Mouse (Mus musculus): ENCODE measurements around the gene Rsf1. TPM values are rescaled to one million over a fixed set of nuclear protein-coding genes. Genes with fewer than 3 reads are reported as not detected.

Rsf1 gene
- polyA plus RNA-seq, 1 experiment = 3.3 TPM

DNA sequence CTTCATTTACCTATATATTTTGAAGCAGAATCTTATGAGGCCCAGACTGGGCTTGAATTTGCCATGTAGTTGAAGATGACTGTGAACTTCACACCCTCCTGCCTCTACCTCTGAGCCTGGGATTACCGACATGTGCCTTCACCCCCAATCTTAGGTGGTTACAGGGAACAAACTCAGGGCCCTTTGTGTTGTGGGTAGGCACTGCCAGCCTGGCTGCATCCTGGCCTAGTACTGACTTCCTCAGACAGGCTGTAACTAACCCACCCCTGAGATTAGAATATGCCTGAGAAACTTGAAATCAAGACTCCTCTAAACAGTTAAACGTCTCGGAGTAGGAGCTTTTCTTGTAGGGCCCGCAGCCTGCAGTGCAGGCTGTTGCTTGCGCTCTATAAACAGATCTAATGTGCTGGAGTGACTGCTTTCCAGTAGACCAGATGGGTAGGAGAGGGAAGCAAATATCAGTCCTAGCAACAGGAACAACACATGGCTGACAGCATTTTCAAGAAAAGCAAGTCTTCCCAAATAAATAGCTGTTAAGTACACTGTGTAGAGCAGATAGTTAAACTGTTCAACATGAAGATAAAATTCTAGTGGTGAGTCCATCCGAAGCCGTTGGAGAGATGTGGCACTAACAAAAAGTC is 142.7 kb downstream of the Rsf1 start:
- 92% methylated on average over 7 of the region's 7 CpGs for WGBS

DNA sequence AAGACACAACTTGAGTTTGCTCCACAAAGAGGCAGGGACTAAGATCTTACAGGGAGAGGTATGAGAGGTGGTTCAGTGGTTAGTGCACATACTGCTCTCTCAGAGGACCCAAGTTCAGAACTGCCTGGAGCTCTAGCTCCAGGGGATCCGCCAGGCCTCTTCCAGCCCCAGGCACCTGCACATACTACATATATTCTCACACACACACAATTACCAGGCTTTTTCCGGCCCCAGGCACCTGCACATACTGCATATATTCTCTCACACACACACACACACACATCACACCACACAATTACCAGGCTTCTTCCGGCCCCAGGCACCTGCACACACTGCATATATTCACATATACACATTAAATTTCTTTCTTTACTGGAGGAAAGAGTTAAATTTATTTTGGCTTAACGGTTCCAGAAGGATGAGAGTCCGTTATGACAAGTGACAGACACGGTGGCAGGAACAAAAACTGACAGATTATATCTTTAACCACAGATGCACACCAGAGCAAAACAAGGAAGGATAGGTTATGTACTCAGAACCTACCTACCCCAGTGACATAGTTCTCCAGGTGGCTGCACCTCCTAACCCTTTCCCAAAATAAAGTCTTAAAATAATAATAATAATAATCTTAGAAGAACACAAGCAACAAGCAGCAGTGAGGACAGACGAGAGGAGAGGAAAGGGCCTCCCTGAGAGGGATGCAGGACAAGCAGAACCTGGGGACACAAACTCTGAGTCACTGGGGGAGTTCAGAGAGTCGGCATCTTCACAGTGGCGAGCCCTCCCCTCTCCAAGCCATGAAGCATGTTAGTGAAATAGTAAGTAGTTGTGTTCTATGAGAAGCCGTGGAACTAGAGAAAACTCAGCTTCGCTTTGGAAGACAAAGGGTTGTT is 144.2 kb downstream of the Rsf1 start:
- no peak for DNase-seq
- no peaks in the 10 kb centered on the region for H3K4me1 ChIP-seq (ENCODE audit: control insufficient read depth, insufficient read depth, low read length)
- H3K36me3 ChIP-seq (ENCODE audit: control insufficient read depth, insufficient read depth, low read length) = no peaks in the 10 kb centered on the region; the same call in 1 of the 2 replicates
- 85% methylated on average over 11 of the region's 11 CpGs for WGBS
- TF ChIP-seq CTCF (conservative IDR thresholded peaks at IDR 0.05; ENCODE audit: insufficient read depth, insufficient read length, low read depth, low read length) (no peak), POLR2A (IDR thresholded peaks at IDR 0.05; ENCODE audit: low read depth, low read length) (no peak)
- H3K4me3 ChIP-seq (ENCODE audit: insufficient read depth, low read depth, low read length) = no peak overlapping the region
- H3K27ac ChIP-seq (ENCODE audit: insufficient read depth, low read depth, low read length) = no peak overlapping the region
- no peaks in the 10 kb centered on the region for H3K27me3 ChIP-seq (replicated peaks; ENCODE audit: control insufficient read depth, insufficient read depth, low read length)

More for the DNA sequence above, 142.7 kb downstream of the Rsf1 start:
- DNase-seq = no peak
- Histone ChIP-seq H3K27ac (ENCODE audit: insufficient read depth, low read depth, low read length) (no peak overlapping the region), H3K4me3 (ENCODE audit: insufficient read depth, low read depth, low read length) (no peak overlapping the region), H3K4me1 (ENCODE audit: control insufficient read depth, insufficient read depth, low read length) (no peaks in the 10 kb centered on the region), H3K27me3 (replicated peaks; ENCODE audit: control insufficient read depth, insufficient read depth, low read length) (no peaks in the 10 kb centered on the region), H3K36me3 (ENCODE audit: control insufficient read depth, insufficient read depth, low read length) (no peaks in the 10 kb centered on the region; the same call in 1 of the 2 replicates)
- TF ChIP-seq CTCF (conservative IDR thresholded peaks at IDR 0.05; ENCODE audit: insufficient read depth, insufficient read length, low read depth, low read length) (no peak), POLR2A (IDR thresholded peaks at IDR 0.05; ENCODE audit: low read depth, low read length) (no peak)

GRCm38 (mm10) chr7:97725401-97725800 is 145.7 kb downstream of the Rsf1 start:
- DNase-seq = no peak
- TF ChIP-seq CTCF (conservative IDR thresholded peaks at IDR 0.05; ENCODE audit: insufficient read depth, insufficient read length, low read depth, low read length) (no peak), POLR2A (IDR thresholded peaks at IDR 0.05; ENCODE audit: low read depth, low read length) (no peak)
- H3K36me3 ChIP-seq (ENCODE audit: control insufficient read depth, insufficient read depth, low read length) = no peaks in the 10 kb centered on the region; the same call in 1 of the 2 replicates
- no peak overlapping the region for H3K27ac ChIP-seq (ENCODE audit: insufficient read depth, low read depth, low read length)
- no peaks in the 10 kb centered on the region for H3K4me1 ChIP-seq (ENCODE audit: control insufficient read depth, insufficient read depth, low read length)
- H3K4me3 ChIP-seq (ENCODE audit: insufficient read depth, low read depth, low read length) = no peak overlapping the region
- WGBS = 98% methylated on average over 6 of the region's 6 CpGs
- H3K27me3 ChIP-seq (replicated peaks; ENCODE audit: control insufficient read depth, insufficient read depth, low read length) = no peaks in the 10 kb centered on the region

DNA sequence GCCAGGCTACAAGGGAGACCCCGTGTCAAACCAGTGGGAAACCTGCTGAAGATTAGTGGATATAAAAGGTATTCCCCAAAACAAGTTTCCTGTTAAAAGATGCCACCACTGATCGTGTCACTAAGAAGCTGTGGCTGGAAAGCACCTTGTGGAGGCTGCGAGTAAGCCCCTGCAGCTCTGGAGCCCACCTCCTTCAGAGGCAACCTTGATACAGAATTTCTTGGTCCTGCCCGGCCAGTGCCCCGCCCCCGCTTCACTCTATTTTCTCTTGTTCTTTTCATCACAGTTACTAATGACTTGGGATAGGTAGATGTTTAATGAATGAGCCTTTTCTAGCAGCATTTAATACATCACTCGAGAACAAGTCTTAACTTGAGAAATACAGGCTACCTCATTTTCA is 146.4 kb downstream of the Rsf1 start:
- no peak for TF ChIP-seq CTCF (conservative IDR thresholded peaks at IDR 0.05; ENCODE audit: insufficient read depth, insufficient read length, low read depth, low read length)
- TF ChIP-seq POLR2A (IDR thresholded peaks at IDR 0.05; ENCODE audit: low read depth, low read length) = no peak
- Histone ChIP-seq H3K4me3 (ENCODE audit: insufficient read depth, low read depth, low read length) (no peak overlapping the region), H3K27me3 (replicated peaks; ENCODE audit: control insufficient read depth, insufficient read depth, low read length) (no peaks in the 10 kb centered on the region), H3K27ac (ENCODE audit: insufficient read depth, low read depth, low read length) (no peak overlapping the region), H3K4me1 (ENCODE audit: control insufficient read depth, insufficient read depth, low read length) (peaks cover 3% of the 10 kb centered on the region; the same call in 1 of the 2 replicates), H3K36me3 (ENCODE audit: control insufficient read depth, insufficient read depth, low read length) (no peaks in the 10 kb centered on the region; the same call in 1 of the 2 replicates)
- 82% methylated on average over 7 of the region's 7 CpGs for WGBS
- DNase-seq = no peak

DNA sequence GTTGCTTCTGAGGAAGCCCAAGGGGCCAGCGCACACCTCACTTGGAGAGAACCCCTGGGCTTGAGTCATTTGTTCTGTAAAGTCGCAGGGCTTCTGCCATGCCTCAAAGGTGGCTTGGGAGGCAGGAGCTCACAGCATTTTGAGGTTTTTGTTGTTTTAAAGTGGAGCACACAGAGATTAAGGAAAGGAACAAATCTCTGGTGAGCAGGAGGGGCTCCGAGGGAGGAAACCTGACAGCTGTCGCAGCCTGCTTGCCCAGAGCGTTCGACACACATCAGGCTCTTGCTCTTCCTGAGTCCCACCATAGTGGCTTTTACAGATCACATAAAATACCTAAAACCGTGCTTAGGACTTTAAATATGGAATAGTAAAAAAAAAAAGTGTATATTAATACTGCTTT is 147.1 kb downstream of the Rsf1 start:
- H3K4me3 ChIP-seq (ENCODE audit: insufficient read depth, low read depth, low read length) = no peak overlapping the region
- no peak for DNase-seq
- WGBS = 76% methylated on average over 7 of the region's 7 CpGs
- no peak overlapping the region for H3K27ac ChIP-seq (ENCODE audit: insufficient read depth, low read depth, low read length)
- no peaks in the 10 kb centered on the region; the same call in 1 of the 2 replicates for H3K36me3 ChIP-seq (ENCODE audit: control insufficient read depth, insufficient read depth, low read length)
- TF ChIP-seq POLR2A (IDR thresholded peaks at IDR 0.05; ENCODE audit: low read depth, low read length) (no peak), CTCF (conservative IDR thresholded peaks at IDR 0.05; ENCODE audit: insufficient read depth, insufficient read length, low read depth, low read length) (no peak)
- H3K27me3 ChIP-seq (replicated peaks; ENCODE audit: control insufficient read depth, insufficient read depth, low read length) = no peaks in the 10 kb centered on the region
- H3K4me1 ChIP-seq (ENCODE audit: control insufficient read depth, insufficient read depth, low read length) = peaks cover 3% of the 10 kb centered on the region; the same call in 1 of the 2 replicates

DNA sequence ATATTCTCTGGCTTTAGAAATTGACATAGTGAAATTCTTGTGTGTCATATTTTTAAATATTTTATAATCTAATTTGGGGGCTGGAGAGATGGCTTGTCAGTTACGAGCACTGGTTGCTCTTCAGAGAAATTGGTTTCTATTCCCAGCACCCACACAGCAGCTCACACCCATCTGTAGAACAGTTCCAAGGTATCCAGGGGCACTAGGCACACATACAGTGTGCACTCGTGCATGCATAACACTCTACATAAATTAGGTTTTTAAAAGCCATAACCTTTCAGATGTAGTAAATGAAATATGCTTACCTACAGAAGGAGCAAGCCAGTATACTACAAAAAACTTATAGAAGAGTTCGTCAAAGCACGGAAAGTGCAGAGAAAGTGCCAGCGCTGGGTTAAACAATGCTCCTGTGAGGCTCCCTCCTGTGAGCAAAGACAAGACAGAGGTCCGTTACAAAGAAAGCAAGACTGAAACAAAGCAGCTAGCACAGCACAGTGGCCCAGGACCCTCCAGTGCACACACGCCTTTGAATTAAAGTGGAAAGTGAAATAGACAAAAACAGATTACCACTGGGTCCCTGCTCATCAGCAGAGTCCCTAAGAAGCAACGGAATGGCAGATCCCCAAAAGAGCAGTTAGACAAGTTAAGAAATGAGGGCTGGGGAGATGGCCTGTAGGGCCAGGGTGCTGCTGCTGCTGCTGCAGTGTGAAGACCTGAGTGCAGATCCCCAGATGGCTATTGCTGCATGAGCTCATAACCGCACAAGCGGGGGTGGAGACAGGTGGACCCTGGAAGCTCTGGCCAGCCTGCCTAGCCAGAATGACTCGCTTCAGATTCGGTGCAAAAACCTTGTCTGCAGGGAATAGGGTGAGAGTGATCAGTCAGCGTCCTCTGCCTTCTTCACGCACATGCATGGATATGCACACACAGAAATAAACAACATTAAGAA is 149.3 kb downstream of the Rsf1 start:
- no peak for DNase-seq
- WGBS = 75% methylated on average over 14 of the region's 14 CpGs
- Histone ChIP-seq H3K27me3 (replicated peaks; ENCODE audit: control insufficient read depth, insufficient read depth, low read length) (no peaks in the 10 kb centered on the region), H3K27ac (ENCODE audit: insufficient read depth, low read depth, low read length) (no peak overlapping the region), H3K4me3 (ENCODE audit: insufficient read depth, low read depth, low read length) (no peak overlapping the region), H3K4me1 (ENCODE audit: control insufficient read depth, insufficient read depth, low read length) (peaks cover 3% of the 10 kb centered on the region; the same call in 1 of the 2 replicates), H3K36me3 (ENCODE audit: control insufficient read depth, insufficient read depth, low read length) (no peaks in the 10 kb centered on the region)
- TF ChIP-seq CTCF (conservative IDR thresholded peaks at IDR 0.05; ENCODE audit: insufficient read depth, insufficient read length, low read depth, low read length) (no peak), POLR2A (IDR thresholded peaks at IDR 0.05; ENCODE audit: low read depth, low read length) (no peak)
